Mouse (Mus musculus) hematopoietic multipotent progenitor cell, adult 10-12 weeks (in vitro differentiated cells): ENCODE measurements around the gene 9530003J23Rik. TPM values are rescaled to one million over a fixed set of nuclear protein-coding genes. Genes with fewer than 3 reads are reported as not detected.

Experiments used
- polyA plus RNA-seq: library from polyadenylated mRNA; stranded (reverse); fragments of >175 nt; gene quantifications from 2 replicates; pipeline ENCODE4 v1.2.3, GENCODE M21; 2012; ENCODE audit warnings: low replicate concordance

9530003J23Rik gene
- not detected in 2 replicates for polyA plus RNA-seq

GRCm38 (mm10) chr10:117238603-117239002 lies at the start of gene 9530003J23Rik:
TSS of gene 9530003J23Rik (minus strand) at chr10:117238703.

GRCm38 (mm10) chr10:117282049-117282448 lies 43.5 kb upstream of the 9530003J23Rik start, which contains the start of gene Lyz2:
TSS of gene Lyz2 (minus strand) at chr10:117282321.

GRCm38 (mm10) chr10:117224102-117224990 lies 14.2 kb downstream of the 9530003J23Rik start, which contains the start of gene Yeats4:
TSS of gene Yeats4 (minus strand) at chr10:117224507.

Other genes with a start within 250 kb of the 9530003J23Rik start
- not detected in 2 replicates for gene Lrrc10, start 193.4 kb downstream of the 9530003J23Rik start, polyA plus RNA-seq
- 11.2 and 13.2 TPM in 2 replicates for gene Cct2, start 174.9 kb downstream of the 9530003J23Rik start, polyA plus RNA-seq
- gene Frs2, start 90.2 kb downstream of the 9530003J23Rik start, polyA plus RNA-seq: 15.2 and 19.3 TPM in 2 replicates
- gene Yeats4, start 14.2 kb downstream of the 9530003J23Rik start, polyA plus RNA-seq: 108 and 185 TPM in 2 replicates
- gene Lyz2, start 43.6 kb upstream of the 9530003J23Rik start, polyA plus RNA-seq: 68.8 and 133 TPM in 2 replicates
- 0.30 and 0.72 TPM in 2 replicates for gene Lyz1, start 54.2 kb upstream of the 9530003J23Rik start, polyA plus RNA-seq
- 209 and 397 TPM in 2 replicates for gene Cpsf6, start 141.3 kb upstream of the 9530003J23Rik start, polyA plus RNA-seq